Mouse (Mus musculus) liver, postnatal 0 days (tissue): ENCODE measurements around the gene Lonrf2. TPM values are rescaled to one million over a fixed set of nuclear protein-coding genes. Genes with fewer than 3 reads are reported as not detected.

ENCODE experiments used
- ATAC-seq: fragments of 200-750 bp; cut with Nextera tagmentation; 2 replicates; pipeline ENCODE4 v1.8.0; 2017; ENCODE audit warnings: mild to moderate bottlenecking, moderate library complexity
- DNase-seq: peaks from one replicate; pipeline ENCODE4 v3.0.0-alpha.2; 2016
- H3K27ac ChIP-seq: fragments of 300-500 bp; sonication (generic); 2 replicates; pipeline ENCODE4 v1.5.1; 2014; ENCODE audit warnings: antibody characterized with exemption, moderate library complexity, mild to moderate bottlenecking, low read depth
- H3K27me3 ChIP-seq: fragments of 300-500 bp; sonication (generic); 2 replicates; pipeline ENCODE4 v1.6.1; 2014; ENCODE audit warnings: low read length, control low read depth, mixed read lengths; ENCODE audit not compliant: insufficient read depth
- H3K36me3 ChIP-seq: fragments of 300-500 bp; sonication (generic); replicated peaks from 2 replicates; pipeline ENCODE4 v1.6.1; 2014; ENCODE audit warnings: mild to moderate bottlenecking, control low read depth, low read length, moderate library complexity, mixed read lengths; ENCODE audit not compliant: insufficient read depth
- H3K4me1 ChIP-seq: fragments of 300-500 bp; sonication (generic); 2 replicates; pipeline ENCODE4 v1.6.1; 2014; ENCODE audit warnings: antibody characterized with exemption, mild to moderate bottlenecking, control low read depth; ENCODE audit not compliant: insufficient read depth
- H3K4me2 ChIP-seq: fragments of 300-500 bp; sonication (generic); 2 replicates; pipeline ENCODE4 v1.6.1; 2014; ENCODE audit warnings: low read depth, mild to moderate bottlenecking, low read length, moderate library complexity, mixed read lengths
- H3K4me3 ChIP-seq: fragments of 300-500 bp; sonication (generic); 2 replicates; pipeline ENCODE4 v1.5.1; 2014; ENCODE audit warnings: low read depth, low read length
- H3K9ac ChIP-seq: fragments of 300-500 bp; sonication (generic); replicated peaks from 2 replicates; pipeline ENCODE4 v1.6.1; 2014; ENCODE audit warnings: mild to moderate bottlenecking, moderate library complexity
- H3K9me3 ChIP-seq: fragments of 300-500 bp; sonication (generic); 2 replicates; pipeline ENCODE4 v1.6.1; 2016; ENCODE audit warnings: mild to moderate bottlenecking, control low read depth, low read length, mixed read lengths
- CTCF ChIP-seq: sonication (generic); IDR thresholded peaks from 2 replicates; pipeline ENCODE4 v1.5.1; 2016; ENCODE audit warnings: antibody characterized with exemption, low read depth
- EP300 ChIP-seq: IDR thresholded peaks from 2 replicates; pipeline ENCODE4 v1.6.1; 2016; ENCODE audit warnings: antibody characterized with exemption, low read depth, mild to moderate bottlenecking
- WGBS: fragments of 180-500 bp; shearing (Covaris S2); extraction: QIAGEN DNeasy Blood & Tissue Kit; methylation state at CpG from one replicate; pipeline ENCODE4 v1.1.7; 2014; ENCODE audit not compliant: insufficient replicate concordance; 5-methylcytosine and 5-hydroxymethylcytosine counted together
- polyA plus RNA-seq: library from polyadenylated mRNA; unstranded; fragments of >200 nt; fragmentation: Nextera tagmentation; extraction: Ambion mirVana; gene quantifications from 2 replicates; pipeline ENCODE4 v1.2.1, GENCODE M21; 2015

The Lonrf2 gene
- polyA plus RNA-seq, 1 experiment from 2014 or later, result 0.01 TPM

DNA sequence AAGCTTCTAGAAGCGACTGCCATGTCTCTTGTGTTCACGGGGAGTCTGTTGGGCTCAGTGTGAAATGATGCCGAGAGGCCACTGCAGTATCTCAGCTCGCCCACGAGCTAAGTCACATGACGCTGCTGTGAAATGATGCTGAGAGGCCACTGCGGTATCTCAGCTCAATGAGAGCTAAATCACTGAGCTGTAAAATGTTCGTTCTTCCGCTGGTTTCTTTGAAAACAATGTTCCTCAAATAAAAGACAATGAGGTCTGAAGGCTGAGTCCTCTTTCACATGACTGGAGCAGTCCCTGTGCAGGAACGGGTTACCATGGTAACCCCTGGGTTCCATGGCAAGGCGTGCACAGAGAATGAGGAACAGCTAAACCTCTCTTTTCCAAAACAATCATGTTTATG is 11.5 kb upstream of the Lonrf2 start:
- WGBS, result 64% methylated on average over 11 of the region's 11 CpGs
- TF ChIP-seq EP300, result no peak
- no peak for TF ChIP-seq CTCF
- H3K4me2 ChIP-seq, result no peak overlapping the region
- no peaks in the 10 kb centered on the region for H3K27me3 ChIP-seq
- no peak overlapping the region for H3K27ac ChIP-seq
- H3K9me3 ChIP-seq, result no peaks in the 10 kb centered on the region
- no peak overlapping the region for H3K9ac ChIP-seq
- H3K4me1 ChIP-seq, result no peaks in the 10 kb centered on the region
- ATAC-seq (no peak), DNase-seq (no peak)
- no peaks in the 10 kb centered on the region for H3K36me3 ChIP-seq
- no peak overlapping the region for H3K4me3 ChIP-seq

DNA sequence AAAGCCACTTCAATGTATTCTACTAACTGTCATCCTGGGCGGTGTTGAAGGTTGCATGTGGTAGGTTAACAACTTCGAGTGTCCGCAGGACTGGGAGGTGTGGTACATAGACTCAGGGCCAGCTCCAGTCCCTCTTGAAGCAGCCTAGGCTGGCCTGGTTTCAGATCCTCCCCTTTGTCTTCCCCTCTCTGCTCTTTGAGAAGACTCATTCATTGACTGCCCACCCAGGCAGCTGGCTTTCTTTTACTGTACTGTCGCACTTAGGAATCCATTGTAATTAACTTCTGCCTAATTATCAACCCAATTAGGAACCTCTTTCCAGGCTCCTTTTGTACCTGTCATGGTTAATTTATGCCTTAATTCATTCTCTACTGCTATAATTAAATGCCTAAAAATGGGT is 6.8 kb upstream of the Lonrf2 start:
- H3K27ac ChIP-seq, result no peak overlapping the region
- ATAC-seq (no peak), DNase-seq (no peak)
- no peak for TF ChIP-seq CTCF
- TF ChIP-seq EP300, result no peak
- H3K4me1 ChIP-seq, result no peaks in the 10 kb centered on the region
- H3K27me3 ChIP-seq, result no peaks in the 10 kb centered on the region
- no peak overlapping the region for H3K4me2 ChIP-seq
- no peaks in the 10 kb centered on the region for H3K36me3 ChIP-seq
- H3K9me3 ChIP-seq, result no peaks in the 10 kb centered on the region
- 77% methylated on average over 4 of the region's 4 CpGs for WGBS
- H3K4me3 ChIP-seq, result no peak overlapping the region
- no peak overlapping the region for H3K9ac ChIP-seq

- ATAC-seq, result no peak
- WGBS, result 76% methylated on average over 1 of the region's 1 CpGs
- H3K27me3 ChIP-seq, result no peaks in the 10 kb centered on the region
- H3K36me3 ChIP-seq, result no peaks in the 10 kb centered on the region
- H3K9me3 ChIP-seq, result no peaks in the 10 kb centered on the region
- no peak for DNase-seq
- H3K4me3 ChIP-seq, result no peak overlapping the region
- H3K4me2 ChIP-seq, result no peak overlapping the region
- H3K9ac ChIP-seq, result no peak overlapping the region
- H3K4me1 ChIP-seq, result no peaks in the 10 kb centered on the region
- no peak overlapping the region for H3K27ac ChIP-seq
- TF ChIP-seq EP300 (no peak), CTCF (no peak)
These were observed 6.3 kb upstream of the Lonrf2 start for GRCm38 (mm10) chr1:38842861-38843260.

GRCm38 (mm10) chr1:38839944-38840343 is 3.4 kb upstream of the Lonrf2 start:
- no peak for DNase-seq
- no peaks in the 10 kb centered on the region for H3K9me3 ChIP-seq
- no peak overlapping the region for H3K9ac ChIP-seq
- H3K27me3 ChIP-seq, result peaks cover 26% of the 10 kb centered on the region
- no peak overlapping the region for H3K4me2 ChIP-seq
- no peaks in the 10 kb centered on the region for H3K36me3 ChIP-seq
- TF ChIP-seq CTCF (no peak), EP300 (no peak)
- no peak overlapping the region for H3K27ac ChIP-seq
- no peaks in the 10 kb centered on the region for H3K4me1 ChIP-seq
- H3K4me3 ChIP-seq, result no peak overlapping the region
- no peak for ATAC-seq
- 32% methylated on average over 1 of the region's 1 CpGs for WGBS

DNA sequence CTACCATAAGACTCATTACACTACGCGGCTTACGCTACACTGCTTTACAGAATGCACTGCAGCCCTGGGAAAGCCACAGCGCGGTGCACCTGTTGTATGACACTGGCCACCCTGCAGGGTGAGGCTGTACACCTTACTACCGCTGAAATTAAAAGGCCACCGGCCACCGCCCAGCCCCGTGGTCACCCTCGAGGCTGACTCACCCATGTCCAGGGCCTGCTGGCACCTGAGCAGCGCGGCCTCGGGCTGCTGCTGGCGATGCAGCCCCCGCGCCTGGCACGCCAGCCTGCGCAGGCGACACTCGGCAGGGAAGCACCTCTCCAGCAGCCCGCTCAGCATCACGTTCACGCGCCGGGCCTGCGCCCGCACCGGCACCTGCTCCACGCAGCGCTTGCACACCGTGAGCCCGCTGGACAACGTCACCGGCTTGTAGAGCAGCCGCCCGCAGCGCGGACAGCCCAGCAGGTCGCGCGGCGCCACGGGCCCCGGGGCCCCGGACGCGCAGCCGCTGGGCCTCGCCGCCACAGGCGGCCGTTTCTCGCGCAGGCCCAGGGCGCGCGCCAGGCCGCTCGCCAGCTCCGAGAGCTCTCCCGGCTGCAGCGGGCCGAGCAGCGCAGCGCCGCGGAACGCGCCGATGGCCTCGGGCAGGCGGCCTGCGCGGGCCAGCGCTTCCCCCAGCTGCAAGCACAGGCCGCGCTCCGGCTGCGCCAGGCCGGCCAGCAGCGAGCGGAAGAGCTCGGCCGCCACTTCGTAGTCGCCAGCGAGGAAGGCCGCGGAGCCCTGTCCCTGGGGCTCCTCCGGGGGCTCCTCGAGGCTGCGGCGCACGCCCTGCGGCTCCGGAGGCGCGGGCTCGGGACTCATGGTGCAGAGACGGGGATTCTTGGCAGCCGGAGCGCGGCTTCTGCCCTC is 689 bp downstream of the Lonrf2 start:
- DNase-seq, result no peak
- ATAC-seq, result no peak
- Histone ChIP-seq H3K4me2 (peak overlapping the region; percentile 62), H3K9me3 (no peaks in the 10 kb centered on the region; the same call in 1 of the 2 replicates), H3K4me3 (peak overlapping the region; percentile 31), H3K36me3 (no peaks in the 10 kb centered on the region), H3K9ac (no peak overlapping the region), H3K27ac (no peak overlapping the region), H3K4me1 (no peaks in the 10 kb centered on the region), H3K27me3 (peaks cover 29% of the 10 kb centered on the region)
- WGBS, result 3% methylated on average over 99 of the region's 103 CpGs
- no peak for TF ChIP-seq EP300
- TF ChIP-seq CTCF, result no peak

- Histone ChIP-seq H3K4me1 (no peaks in the 10 kb centered on the region), H3K27me3 (peaks cover 29% of the 10 kb centered on the region), H3K9ac (no peak overlapping the region), H3K4me2 (no peak overlapping the region), H3K9me3 (no peaks in the 10 kb centered on the region; the same call in 1 of the 2 replicates), H3K27ac (no peak overlapping the region), H3K4me3 (no peak overlapping the region), H3K36me3 (no peaks in the 10 kb centered on the region)
- TF ChIP-seq CTCF, result peak; percentile 23
- no peak for TF ChIP-seq EP300
- DNase-seq, result no peak
- no peak for ATAC-seq
- WGBS, result 30% methylated on average over 3 of the region's 3 CpGs
These were observed 1.6 kb downstream of the Lonrf2 start for GRCm38 (mm10) chr1:38834899-38835298.
